Mouse (Mus musculus): ENCODE results near the gene Trim44. TPM values are rescaled to one million over a fixed set of nuclear protein-coding genes. Genes with fewer than 3 reads are reported as not detected.
A peak's percentile ranks its signal among the peaks of the same experiment; 100 is the strongest.

Trim44 gene
- polyA plus RNA-seq, 1 experiment from 2014 or later, result 34.5 TPM

DNA sequence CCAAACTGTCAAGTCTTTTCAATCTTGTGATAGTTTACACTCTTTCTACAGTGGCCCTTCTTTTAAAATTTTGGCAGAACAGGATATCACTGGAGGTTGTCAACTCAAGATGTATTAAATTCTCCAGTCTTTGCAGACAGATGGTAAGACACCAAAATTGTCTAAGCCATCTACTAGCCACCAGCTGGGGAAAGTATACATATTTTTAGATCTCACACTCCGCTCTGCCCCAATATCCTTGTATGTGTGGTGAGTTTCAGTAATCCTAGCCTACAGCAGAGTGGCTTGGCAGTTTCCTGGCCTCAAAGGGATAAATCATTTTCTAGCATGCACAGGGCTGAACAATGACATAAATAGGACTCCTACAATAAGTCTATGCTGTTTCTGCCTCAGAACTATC is 105.1 kb downstream of the Trim44 start:
- WGBS, result 93% methylated on average over 1 of the region's 1 CpGs
- Histone ChIP-seq H3K9me3 (no peaks in the 10 kb centered on the region), H3K9ac (no peak overlapping the region), H3K4me1 (peaks cover 7% of the 10 kb centered on the region; the same call in 1 of the 2 replicates), H3K27ac (no peak overlapping the region), H3K27me3 (no peaks in the 10 kb centered on the region), H3K4me3 (no peak overlapping the region), H3K36me3 (peaks cover 35% of the 10 kb centered on the region), H3K4me2 (replicated peaks) (no peak overlapping the region)
- no peak for ATAC-seq (ENCODE audit: low FRiP score, low read depth)

DNA sequence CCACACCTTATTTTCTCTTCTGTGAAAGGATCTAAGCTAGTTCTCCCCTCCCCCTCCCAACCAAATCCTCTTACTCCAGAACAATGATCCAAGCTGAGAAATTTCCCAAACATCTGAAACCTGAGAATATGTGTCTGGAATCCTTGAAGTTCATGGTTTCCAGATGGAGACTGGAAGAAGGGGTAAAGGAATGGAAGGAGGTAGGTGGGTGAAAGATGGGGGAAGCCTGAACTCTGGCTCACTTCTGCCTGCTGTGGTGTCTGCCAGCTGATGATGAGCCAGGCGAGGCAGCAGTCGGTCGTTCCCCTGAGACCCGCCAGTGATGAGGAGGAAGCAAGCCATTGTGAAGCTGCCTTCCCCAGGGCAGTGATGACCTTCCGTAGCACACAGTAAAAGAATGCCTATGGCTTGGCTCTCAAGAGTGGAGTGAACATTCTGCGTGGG is 112.8 kb downstream of the Trim44 start:
- ATAC-seq (ENCODE audit: low FRiP score, low read depth), result peak; percentile 72
- 14% methylated on average over 6 of the region's 6 CpGs for WGBS
- peak overlapping the region; percentile 33 for H3K4me2 ChIP-seq (replicated peaks)
- H3K27me3 ChIP-seq, result no peaks in the 10 kb centered on the region
- H3K27ac ChIP-seq, result no peak overlapping the region
- no peak overlapping the region for H3K4me3 ChIP-seq
- no peaks in the 10 kb centered on the region for H3K36me3 ChIP-seq
- no peaks in the 10 kb centered on the region for H3K9me3 ChIP-seq
- no peak overlapping the region for H3K9ac ChIP-seq
- H3K4me1 ChIP-seq, result peaks cover 30% of the 10 kb centered on the region

- Histone ChIP-seq H3K4me1 (peaks cover 30% of the 10 kb centered on the region), H3K27me3 (no peaks in the 10 kb centered on the region), H3K36me3 (no peaks in the 10 kb centered on the region), H3K4me2 (replicated peaks) (no peak overlapping the region), H3K9ac (no peak overlapping the region), H3K4me3 (no peak overlapping the region), H3K27ac (no peak overlapping the region), H3K9me3 (no peaks in the 10 kb centered on the region)
- whole genome bisulfite sequencing, result 40% methylated on average over 1 of the region's 1 CpGs
- peak; percentile 42; the same call in 1 of the 2 replicates for ATAC-seq (ENCODE audit: low FRiP score, low read depth)
Observed at GRCm38 (mm10) chr2:102293181-102293580, 114.4 kb downstream of the Trim44 start.

- H3K4me3 ChIP-seq, result no peak overlapping the region
- no peak overlapping the region for H3K4me2 ChIP-seq (replicated peaks)
- ATAC-seq (ENCODE audit: low FRiP score, low read depth), result no peak
- WGBS, result 78% methylated on average over 1 of the region's 1 CpGs
- no peak overlapping the region for H3K27ac ChIP-seq
- no peaks in the 10 kb centered on the region for H3K9me3 ChIP-seq
- peaks cover 30% of the 10 kb centered on the region for H3K4me1 ChIP-seq
- no peaks in the 10 kb centered on the region for H3K27me3 ChIP-seq
- no peak overlapping the region for H3K9ac ChIP-seq
- no peaks in the 10 kb centered on the region for H3K36me3 ChIP-seq
Observed at GRCm38 (mm10) chr2:102292051-102292450, 115.6 kb downstream of the Trim44 start.

DNA sequence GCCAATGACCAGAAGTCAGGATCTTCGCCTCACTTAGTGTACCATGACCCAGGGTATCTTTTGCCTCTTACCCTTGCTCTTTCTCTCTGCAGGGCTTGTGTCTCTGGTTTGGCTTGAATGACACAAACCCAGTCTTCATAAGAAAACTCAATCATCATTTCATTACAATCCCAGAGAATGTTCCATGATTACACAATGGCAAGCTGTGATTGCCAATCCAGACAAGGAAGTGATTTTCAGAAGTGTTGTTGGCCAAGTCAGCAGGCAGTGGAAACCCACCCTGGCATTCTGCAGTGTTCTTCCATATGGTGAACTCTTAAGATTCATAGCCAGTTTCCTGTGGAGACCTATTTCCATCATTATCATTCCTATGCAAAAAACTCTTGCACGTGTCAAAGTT is 116.1 kb downstream of the Trim44 start:
- Histone ChIP-seq H3K9ac (no peak overlapping the region), H3K27me3 (no peaks in the 10 kb centered on the region), H3K4me3 (no peak overlapping the region), H3K4me2 (replicated peaks) (no peak overlapping the region), H3K9me3 (no peaks in the 10 kb centered on the region), H3K4me1 (peaks cover 30% of the 10 kb centered on the region), H3K27ac (no peak overlapping the region), H3K36me3 (no peaks in the 10 kb centered on the region)
- no peak for ATAC-seq (ENCODE audit: low FRiP score, low read depth)
- WGBS, result 82% methylated on average over 2 of the region's 2 CpGs

GRCm38 (mm10) chr2:102290041-102290440 is 117.6 kb downstream of the Trim44 start:
- ATAC-seq (ENCODE audit: low FRiP score, low read depth), result no peak
- H3K27me3 ChIP-seq, result no peaks in the 10 kb centered on the region
- H3K4me2 ChIP-seq (replicated peaks), result no peak overlapping the region
- peaks cover 31% of the 10 kb centered on the region for H3K4me1 ChIP-seq
- no peak overlapping the region for H3K27ac ChIP-seq
- no peak overlapping the region for H3K9ac ChIP-seq
- 49% methylated on average over 5 of the region's 5 CpGs for WGBS
- no peaks in the 10 kb centered on the region for H3K36me3 ChIP-seq
- no peak overlapping the region for H3K4me3 ChIP-seq
- H3K9me3 ChIP-seq, result no peaks in the 10 kb centered on the region

DNA sequence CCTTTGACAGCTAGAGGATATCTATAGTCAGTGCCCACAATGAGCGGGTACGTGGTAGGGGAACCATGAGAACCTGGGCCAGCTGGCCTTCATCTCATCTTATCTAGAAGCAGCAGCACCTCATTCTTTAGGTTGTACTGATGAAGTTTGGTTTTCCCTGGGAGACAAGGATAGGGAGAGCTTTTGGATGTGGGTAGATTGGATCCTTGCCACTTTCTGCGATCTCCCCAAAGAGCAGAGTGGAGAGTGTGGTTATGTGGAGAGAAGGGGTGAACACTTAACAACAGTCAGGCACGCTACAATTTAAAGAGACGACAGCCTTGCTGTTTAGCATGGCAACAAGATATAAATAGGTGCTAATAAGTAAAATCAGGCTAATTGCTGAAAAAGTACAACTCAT is 119.0 kb downstream of the Trim44 start:
- ATAC-seq (ENCODE audit: low FRiP score, low read depth), result no peak
- Histone ChIP-seq H3K27me3 (no peaks in the 10 kb centered on the region), H3K4me3 (no peak overlapping the region), H3K27ac (no peak overlapping the region), H3K36me3 (no peaks in the 10 kb centered on the region), H3K4me1 (peaks cover 21% of the 10 kb centered on the region), H3K9me3 (no peaks in the 10 kb centered on the region), H3K9ac (no peak overlapping the region), H3K4me2 (replicated peaks) (no peak overlapping the region)
- 77% methylated on average over 5 of the region's 5 CpGs for WGBS

DNA sequence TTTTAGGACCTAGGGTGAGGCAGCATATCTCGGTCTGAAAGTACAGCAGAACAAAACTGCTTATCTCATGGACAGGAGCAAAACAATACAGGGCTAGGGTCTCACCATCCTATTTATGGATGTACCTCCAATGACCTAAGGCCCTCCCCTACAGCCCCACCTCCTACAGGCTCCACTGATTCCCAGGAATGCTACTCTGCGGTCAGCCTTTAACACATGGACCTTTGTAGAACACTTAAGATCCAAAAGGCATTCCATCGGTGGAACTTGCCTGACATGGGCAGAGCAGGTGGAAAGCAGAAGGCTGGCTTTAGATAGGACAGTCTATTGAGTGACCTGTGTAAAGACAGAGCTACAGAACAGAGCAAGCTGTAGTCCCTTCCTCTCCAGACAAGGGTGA is 120.3 kb downstream of the Trim44 start:
- WGBS, result 83% methylated on average over 3 of the region's 3 CpGs
- H3K36me3 ChIP-seq, result no peaks in the 10 kb centered on the region
- H3K4me3 ChIP-seq, result no peak overlapping the region
- H3K9me3 ChIP-seq, result no peaks in the 10 kb centered on the region
- no peak overlapping the region for H3K4me2 ChIP-seq (replicated peaks)
- H3K27me3 ChIP-seq, result no peaks in the 10 kb centered on the region
- H3K27ac ChIP-seq, result no peak overlapping the region
- H3K9ac ChIP-seq, result no peak overlapping the region
- ATAC-seq (ENCODE audit: low FRiP score, low read depth), result no peak
- H3K4me1 ChIP-seq, result peaks cover 10% of the 10 kb centered on the region

- no peak overlapping the region for H3K9ac ChIP-seq
- no peak for ATAC-seq (ENCODE audit: low FRiP score, low read depth)
- WGBS, result 77% methylated on average over 7 of the region's 7 CpGs
- H3K27ac ChIP-seq, result no peak overlapping the region
- H3K4me3 ChIP-seq, result no peak overlapping the region
- H3K27me3 ChIP-seq, result no peaks in the 10 kb centered on the region
- H3K36me3 ChIP-seq, result no peaks in the 10 kb centered on the region
- H3K4me2 ChIP-seq (replicated peaks), result no peak overlapping the region
- H3K9me3 ChIP-seq, result no peaks in the 10 kb centered on the region
- H3K4me1 ChIP-seq, result peaks cover 9% of the 10 kb centered on the region
Observed at GRCm38 (mm10) chr2:102282081-102282480, 125.5 kb downstream of the Trim44 start.

- H3K4me3 ChIP-seq, result no peak overlapping the region
- ATAC-seq (ENCODE audit: low FRiP score, low read depth), result no peak
- no peak overlapping the region for H3K27ac ChIP-seq
- no peak overlapping the region for H3K9ac ChIP-seq
- H3K4me2 ChIP-seq (replicated peaks), result no peak overlapping the region
- no peaks in the 10 kb centered on the region for H3K27me3 ChIP-seq
- no peaks in the 10 kb centered on the region for H3K36me3 ChIP-seq
- H3K4me1 ChIP-seq, result no peaks in the 10 kb centered on the region; the same call in 1 of the 2 replicates
- no peaks in the 10 kb centered on the region for H3K9me3 ChIP-seq
- WGBS, result 78% methylated on average over 7 of the region's 7 CpGs
Observed at GRCm38 (mm10) chr2:102279779-102280178, 127.8 kb downstream of the Trim44 start.

GRCm38 (mm10) chr2:102277946-102278345 is 129.7 kb downstream of the Trim44 start:
- Histone ChIP-seq H3K36me3 (no peaks in the 10 kb centered on the region), H3K4me2 (replicated peaks) (no peak overlapping the region), H3K4me1 (no peaks in the 10 kb centered on the region; the same call in 1 of the 2 replicates), H3K4me3 (no peak overlapping the region), H3K27ac (no peak overlapping the region), H3K9ac (no peak overlapping the region), H3K27me3 (no peaks in the 10 kb centered on the region), H3K9me3 (no peaks in the 10 kb centered on the region)
- WGBS, result 34% methylated on average over 1 of the region's 1 CpGs
- no peak for ATAC-seq (ENCODE audit: low FRiP score, low read depth)

- Histone ChIP-seq H3K4me3 (no peak overlapping the region), H3K9me3 (no peaks in the 10 kb centered on the region), H3K4me2 (replicated peaks) (no peak overlapping the region), H3K9ac (no peak overlapping the region), H3K27ac (no peak overlapping the region), H3K4me1 (no peaks in the 10 kb centered on the region; the same call in 1 of the 2 replicates), H3K27me3 (no peaks in the 10 kb centered on the region), H3K36me3 (no peaks in the 10 kb centered on the region)
- ATAC-seq (ENCODE audit: low FRiP score, low read depth), result no peak
- WGBS, result 88% methylated on average over 7 of the region's 7 CpGs
Observed at GRCm38 (mm10) chr2:102273280-102273679, 134.3 kb downstream of the Trim44 start.

GRCm38 (mm10) chr2:102267582-102268339 is 139.9 kb downstream of the Trim44 start:
- Histone ChIP-seq H3K36me3 (no peaks in the 10 kb centered on the region), H3K27me3 (no peaks in the 10 kb centered on the region), H3K9me3 (no peaks in the 10 kb centered on the region), H3K27ac (no peak overlapping the region), H3K4me1 (no peaks in the 10 kb centered on the region), H3K4me2 (replicated peaks) (no peak overlapping the region), H3K4me3 (no peak overlapping the region), H3K9ac (no peak overlapping the region)
- WGBS, result 51% methylated on average over 13 of the region's 13 CpGs
- peak; percentile 51 for ATAC-seq (ENCODE audit: low FRiP score, low read depth)

All from limb, embryonic 13.5 days (tissue).